Mouse (Mus musculus) neural tube, embryonic 14.5 days (tissue): ENCODE results near the gene Mindy3. TPM values are rescaled to one million over a fixed set of nuclear protein-coding genes. Genes with fewer than 3 reads are reported as not detected.

Experiments
- ATAC-seq: fragments of 200-750 bp; cut with Nextera tagmentation; 2 replicates; pipeline ENCODE4 v1.8.0; 2017; ENCODE audit warnings: low read depth, mild to moderate bottlenecking, moderate TSS enrichment, moderate library complexity
- H3K27ac ChIP-seq: fragments of 300-500 bp; sonication (generic); 2 replicates; pipeline ENCODE4 v1.5.1; 2014; ENCODE audit warnings: low read depth, mild to moderate bottlenecking, control low read depth, low read length, moderate library complexity, mixed read lengths
- H3K27me3 ChIP-seq: fragments of 300-500 bp; sonication (generic); 2 replicates; pipeline ENCODE4 v1.6.1; 2014; ENCODE audit warnings: low read length; ENCODE audit not compliant: control insufficient read depth, insufficient read depth
- H3K36me3 ChIP-seq: fragments of 300-500 bp; sonication (generic); 2 replicates; pipeline ENCODE4 v1.6.1; 2014; ENCODE audit warnings: low read length, mixed read lengths; ENCODE audit not compliant: control insufficient read depth, insufficient read depth
- H3K4me1 ChIP-seq: fragments of 300-500 bp; sonication (generic); 2 replicates; pipeline ENCODE4 v1.6.1; 2014; ENCODE audit warnings: low read length; ENCODE audit not compliant: control insufficient read depth, insufficient read depth
- H3K4me2 ChIP-seq: fragments of 300-500 bp; sonication (generic); 2 replicates; pipeline ENCODE4 v1.6.1; 2014; ENCODE audit warnings: mild to moderate bottlenecking, low read depth, low read length, control low read depth
- H3K4me3 ChIP-seq: fragments of 300-500 bp; sonication (generic); 2 replicates; pipeline ENCODE4 v1.5.1; 2014; ENCODE audit warnings: low read depth, low read length, control low read depth, mixed read lengths
- H3K9ac ChIP-seq: fragments of 300-500 bp; sonication (generic); replicated peaks from 2 replicates; pipeline ENCODE4 v1.6.1; 2014; ENCODE audit warnings: low read depth, mild to moderate bottlenecking, control low read depth, low read length, mixed read lengths
- H3K9me3 ChIP-seq: fragments of 300-500 bp; sonication (generic); 2 replicates; pipeline ENCODE4 v1.6.1; 2016; ENCODE audit warnings: low read length; ENCODE audit not compliant: control insufficient read depth
- WGBS: fragments of 180-500 bp; shearing (Covaris S2); extraction: QIAGEN DNeasy Blood & Tissue Kit; methylation state at CpG from one replicate; pipeline ENCODE4 v1.1.7; 2014; 5-methylcytosine and 5-hydroxymethylcytosine counted together
- polyA plus RNA-seq: library from polyadenylated mRNA; unstranded; fragments of >200 nt; fragmentation: Nextera tagmentation; extraction: Ambion mirVana; gene quantifications from 2 replicates; pipeline ENCODE4 v1.2.1, GENCODE M21; 2014

The Mindy3 gene
- polyA plus RNA-seq, 1 experiment from 2014 or later, result 62.3 TPM

- 85% methylated on average over 6 of the region's 6 CpGs for WGBS
- no peak overlapping the region for H3K4me3 ChIP-seq
- no peak for ATAC-seq
- H3K36me3 ChIP-seq, result no peaks in the 10 kb centered on the region
- H3K9ac ChIP-seq, result no peak overlapping the region
- no peak overlapping the region for H3K4me2 ChIP-seq
- peaks cover 10% of the 10 kb centered on the region for H3K4me1 ChIP-seq
- H3K9me3 ChIP-seq, result no peaks in the 10 kb centered on the region
- no peak overlapping the region for H3K27ac ChIP-seq
- H3K27me3 ChIP-seq, result no peaks in the 10 kb centered on the region
Measured at GRCm38 (mm10) chr2:12325417-12325816, 93.9 kb downstream of the Mindy3 start.

GRCm38 (mm10) chr2:12320914-12321313 is 98.4 kb downstream of the Mindy3 start:
- Histone ChIP-seq H3K9me3 (no peaks in the 10 kb centered on the region), H3K4me1 (no peaks in the 10 kb centered on the region), H3K27ac (no peak overlapping the region), H3K9ac (no peak overlapping the region), H3K4me3 (no peak overlapping the region), H3K36me3 (no peaks in the 10 kb centered on the region), H3K4me2 (no peak overlapping the region), H3K27me3 (no peaks in the 10 kb centered on the region)
- no peak for ATAC-seq
- WGBS, result 94% methylated on average over 4 of the region's 4 CpGs

GRCm38 (mm10) chr2:12318715-12319114 is 100.6 kb downstream of the Mindy3 start:
- WGBS, result 93% methylated on average over 3 of the region's 3 CpGs
- H3K4me3 ChIP-seq, result no peak overlapping the region
- no peak overlapping the region for H3K4me2 ChIP-seq
- H3K9ac ChIP-seq, result no peak overlapping the region
- no peak overlapping the region for H3K27ac ChIP-seq
- no peaks in the 10 kb centered on the region for H3K9me3 ChIP-seq
- no peaks in the 10 kb centered on the region for H3K27me3 ChIP-seq
- no peaks in the 10 kb centered on the region for H3K36me3 ChIP-seq
- no peak for ATAC-seq
- H3K4me1 ChIP-seq, result no peaks in the 10 kb centered on the region

GRCm38 (mm10) chr2:12318036-12318435 is 101.2 kb downstream of the Mindy3 start:
- no peak for ATAC-seq
- Histone ChIP-seq H3K9me3 (no peaks in the 10 kb centered on the region), H3K4me1 (no peaks in the 10 kb centered on the region), H3K9ac (no peak overlapping the region), H3K4me2 (no peak overlapping the region), H3K4me3 (no peak overlapping the region), H3K27me3 (no peaks in the 10 kb centered on the region), H3K27ac (no peak overlapping the region), H3K36me3 (no peaks in the 10 kb centered on the region)
- WGBS, result 78% methylated on average over 4 of the region's 4 CpGs

- no peak overlapping the region for H3K27ac ChIP-seq
- 81% methylated on average over 5 of the region's 5 CpGs for WGBS
Measured at GRCm38 (mm10) chr2:12317343-12317742, 101.9 kb downstream of the Mindy3 start.

GRCm38 (mm10) chr2:12316361-12316760 is 102.9 kb downstream of the Mindy3 start:
- WGBS, result 41% methylated on average over 7 of the region's 7 CpGs

More at GRCm38 (mm10) chr2:12317343-12317742, 101.9 kb downstream of the Mindy3 start:
- no peak for ATAC-seq
- H3K4me3 ChIP-seq, result no peak overlapping the region
- no peaks in the 10 kb centered on the region for H3K36me3 ChIP-seq
- no peak overlapping the region for H3K4me2 ChIP-seq
- H3K9me3 ChIP-seq, result no peaks in the 10 kb centered on the region
- no peaks in the 10 kb centered on the region for H3K27me3 ChIP-seq
- no peaks in the 10 kb centered on the region for H3K4me1 ChIP-seq
- no peak overlapping the region for H3K9ac ChIP-seq

GRCm38 (mm10) chr2:12314028-12314427 is 105.2 kb downstream of the Mindy3 start:
- H3K4me2 ChIP-seq, result no peak overlapping the region
- no peaks in the 10 kb centered on the region for H3K36me3 ChIP-seq
- no peak overlapping the region for H3K4me3 ChIP-seq
- 82% methylated on average over 6 of the region's 6 CpGs for WGBS
- H3K4me1 ChIP-seq, result no peaks in the 10 kb centered on the region
- no peak for ATAC-seq
- H3K9me3 ChIP-seq, result no peaks in the 10 kb centered on the region
- H3K27ac ChIP-seq, result no peak overlapping the region
- no peaks in the 10 kb centered on the region for H3K27me3 ChIP-seq
- H3K9ac ChIP-seq, result no peak overlapping the region

More at GRCm38 (mm10) chr2:12316361-12316760, 102.9 kb downstream of the Mindy3 start:
- Histone ChIP-seq H3K27me3 (no peaks in the 10 kb centered on the region), H3K4me2 (no peak overlapping the region), H3K36me3 (no peaks in the 10 kb centered on the region), H3K9me3 (no peaks in the 10 kb centered on the region), H3K27ac (no peak overlapping the region), H3K9ac (no peak overlapping the region), H3K4me1 (no peaks in the 10 kb centered on the region), H3K4me3 (no peak overlapping the region)
- ATAC-seq, result no peak

GRCm38 (mm10) chr2:12308466-12308865 is 110.8 kb downstream of the Mindy3 start:
- no peak overlapping the region for H3K27ac ChIP-seq
- no peaks in the 10 kb centered on the region for H3K4me1 ChIP-seq
- H3K36me3 ChIP-seq, result no peaks in the 10 kb centered on the region
- no peak overlapping the region for H3K4me2 ChIP-seq
- no peak for ATAC-seq
- no peak overlapping the region for H3K4me3 ChIP-seq
- H3K27me3 ChIP-seq, result no peaks in the 10 kb centered on the region
- H3K9ac ChIP-seq, result no peak overlapping the region
- H3K9me3 ChIP-seq, result no peaks in the 10 kb centered on the region

GRCm38 (mm10) chr2:12307311-12307710 is 112.0 kb downstream of the Mindy3 start:
- Histone ChIP-seq H3K4me2 (no peak overlapping the region), H3K4me3 (no peak overlapping the region), H3K27me3 (no peaks in the 10 kb centered on the region), H3K9ac (no peak overlapping the region), H3K36me3 (no peaks in the 10 kb centered on the region), H3K4me1 (no peaks in the 10 kb centered on the region), H3K27ac (no peak overlapping the region), H3K9me3 (no peaks in the 10 kb centered on the region)
- no peak for ATAC-seq
